Mouse (Mus musculus) liver, embryonic 14.5 days (tissue): Measurements from ENCODE around the gene Pkn2.

Source experiments
- CTCF ChIP-seq: IDR thresholded peaks from 2 replicates; pipeline ENCODE4 v1.5.1; 2016; ENCODE audit warnings: antibody characterized with exemption, low read depth, control low read depth
- EP300 ChIP-seq: IDR thresholded peaks from 2 replicates; pipeline ENCODE4 v1.6.1; 2016; ENCODE audit warnings: antibody characterized with exemption, low read depth

- TF ChIP-seq CTCF, result no peak
- TF ChIP-seq EP300, result no peak
These were observed 43.1 kb upstream of the Pkn2 start for GRCm38 (mm10) chr3:142924831-142925348.
